Mouse (Mus musculus): ENCODE data around the gene Trmt1. TPM values are rescaled to one million over a fixed set of nuclear protein-coding genes. Genes with fewer than 3 reads are reported as not detected.
A peak's percentile ranks its signal among the peaks of the same experiment; 100 is the strongest.

Trmt1 gene
- polyA plus RNA-seq, 1 experiment from 2014 or later = 66.8 TPM

- Histone ChIP-seq H3K36me3 (ENCODE audit: control insufficient read depth, insufficient read depth, low read length) (no peaks in the 10 kb centered on the region), H3K4me2 (ENCODE audit: low read length) (no peak overlapping the region), H3K27ac (ENCODE audit: low read depth, low read length) (peak overlapping the region; percentile 80), H3K9ac (ENCODE audit: low read depth, low read length) (peak overlapping the region; percentile 31), H3K4me1 (ENCODE audit: control insufficient read depth, insufficient read depth, low read depth, low read length) (peaks cover 57% of the 10 kb centered on the region), H3K9me3 (ENCODE audit: control insufficient read depth, low read length) (no peaks in the 10 kb centered on the region), H3K27me3 (replicated peaks; ENCODE audit: control insufficient read depth, insufficient read depth, low read length) (peaks cover 29% of the 10 kb centered on the region), H3K4me3 (ENCODE audit: low read length) (no peak overlapping the region)
- 9% methylated on average over 17 of the region's 17 CpGs for WGBS
- ATAC-seq = no peak
Measured at GRCm38 (mm10) chr8:84745032-84745925, 59.2 kb downstream of the Trmt1 start.

Other genes with a start within 250 kb of the Trmt1 start
- 18.2 and 19.6 TPM in 2 replicates for gene Ier2, start 23.5 kb upstream of the Trmt1 start, polyA plus RNA-seq (2015; fragmentation: Nextera tagmentation; extraction: Ambion mirVana)
- gene Nacc1, start 1.6 kb downstream of the Trmt1 start, polyA plus RNA-seq (2015; fragmentation: Nextera tagmentation; extraction: Ambion mirVana) = 12.4 and 15.5 TPM in 2 replicates
- gene Lyl1, start 15.2 kb downstream of the Trmt1 start, polyA plus RNA-seq (2015; fragmentation: Nextera tagmentation; extraction: Ambion mirVana) = 2.6 and 3.2 TPM in 2 replicates
- gene G430095P16Rik, start 36.7 kb downstream of the Trmt1 start, polyA plus RNA-seq (2015; fragmentation: Nextera tagmentation; extraction: Ambion mirVana) = 0.82 and 0.89 TPM in 2 replicates
- gene Nfix, start 114.0 kb downstream of the Trmt1 start, polyA plus RNA-seq (2015; fragmentation: Nextera tagmentation; extraction: Ambion mirVana) = 94.3 and 109 TPM in 2 replicates
- gene Dand5, start 136.5 kb downstream of the Trmt1 start, polyA plus RNA-seq (2015; fragmentation: Nextera tagmentation; extraction: Ambion mirVana) = 15.4 and 17.1 TPM in 2 replicates
- gene Gadd45gip1, start 145.2 kb downstream of the Trmt1 start, polyA plus RNA-seq (2015; fragmentation: Nextera tagmentation; extraction: Ambion mirVana) = 40.6 and 40.7 TPM in 2 replicates
- 78.2 and 95.4 TPM in 2 replicates for gene Rad23a, start 154.4 kb downstream of the Trmt1 start, polyA plus RNA-seq (2015; fragmentation: Nextera tagmentation; extraction: Ambion mirVana)
- 743 and 792 TPM in 2 replicates for gene Calr, start 160.6 kb downstream of the Trmt1 start, polyA plus RNA-seq (2015; fragmentation: Nextera tagmentation; extraction: Ambion mirVana)
- gene Farsa, start 170.7 kb downstream of the Trmt1 start, polyA plus RNA-seq (2015; fragmentation: Nextera tagmentation; extraction: Ambion mirVana) = 112 and 114 TPM in 2 replicates
- gene Syce2, start 185.8 kb downstream of the Trmt1 start, polyA plus RNA-seq (2015; fragmentation: Nextera tagmentation; extraction: Ambion mirVana) = 38.1 and 46.6 TPM in 2 replicates
- gene Gcdh, start 207.6 kb downstream of the Trmt1 start, polyA plus RNA-seq (2015; fragmentation: Nextera tagmentation; extraction: Ambion mirVana) = 41.4 and 42.8 TPM in 2 replicates
- gene Klf1, start 215.6 kb downstream of the Trmt1 start, polyA plus RNA-seq (2015; fragmentation: Nextera tagmentation; extraction: Ambion mirVana) = 0.39 and 0.56 TPM in 2 replicates
- gene Dnase2a, start 222.3 kb downstream of the Trmt1 start, polyA plus RNA-seq (2015; fragmentation: Nextera tagmentation; extraction: Ambion mirVana) = 6.4 and 7.0 TPM in 2 replicates